Comparison of ENCODE assay signal across 26 mouse cellular contexts in the genomic region with DNA sequence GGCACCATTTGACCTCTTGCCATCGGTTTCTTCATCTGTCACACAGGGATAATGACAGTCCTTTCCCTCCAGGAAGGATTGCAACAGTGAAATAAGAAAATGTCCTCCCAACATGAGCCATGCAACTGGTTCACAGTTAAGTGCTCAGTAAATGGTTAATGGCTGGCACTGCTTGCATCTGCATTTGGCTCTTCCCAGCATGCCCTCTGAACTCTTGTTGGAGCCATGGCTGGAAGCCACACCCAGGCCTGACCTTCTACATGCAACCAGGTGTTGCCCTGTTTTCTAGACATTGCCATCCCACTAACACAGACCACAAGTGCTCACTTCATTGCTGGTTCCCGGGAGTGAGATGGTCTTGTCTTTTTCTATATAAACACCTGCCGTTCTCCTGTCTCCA. TPM values are rescaled to one million over a fixed set of nuclear protein-coding genes. Genes with fewer than 3 reads are reported as not detected.
"Had no signal": no experiment of that assay in that cellular context is flagged by ENCODE, and none has a peak within 500 bp of the region (broad histone marks: within the 10 kb centered on the region; RNA-seq: fewer than 3 reads in every experiment).

No protein-coding gene starts in this region.

- H3K9ac ChIP-seq: limb, embryonic 13.5 days; liver, embryonic 13.5 days; lung, embryonic 14.5 days; midbrain, embryonic 13.5 days; neural tube, embryonic 13.5 days; stomach, embryonic 15.5 days had no signal

- H3K4me2 ChIP-seq: limb, embryonic 13.5 days; liver, embryonic 13.5 days; lung, embryonic 14.5 days; midbrain, embryonic 13.5 days; neural tube, embryonic 13.5 days; stomach, embryonic 15.5 days had no signal

- H3K27ac ChIP-seq: layer of hippocampus, adult 2 months; limb, embryonic 10.5 days; limb, embryonic 13.5 days; liver, embryonic 13.5 days; midbrain, embryonic 10.5 days; midbrain, embryonic 13.5 days; neural tube, embryonic 13.5 days; stomach, embryonic 15.5 days had no signal

- ATAC-seq: intestine, postnatal 0 days; lung, postnatal 0 days; midbrain, embryonic 13.5 days; midbrain, embryonic 16.5 days had no signal

- DNase-seq: layer of hippocampus, adult 9-11 months; liver; liver, embryonic 13.5 days; lung, embryonic 14.5 days; retina, postnatal 1 day; right cerebral cortex, postnatal 25 days; spleen, adult 18-20 months; thymus, postnatal 25 days had no signal

- H3K4me1 ChIP-seq: midbrain, embryonic 13.5 days; neural tube, embryonic 13.5 days; stomach, embryonic 15.5 days had no signal

- H3K4me3 ChIP-seq: layer of hippocampus, adult 2 months; limb, embryonic 10.5 days; limb, embryonic 13.5 days; liver, embryonic 13.5 days; megakaryocyte, embryonic 14.5 days; midbrain, embryonic 10.5 days; midbrain, embryonic 13.5 days; myocyte; neural tube, embryonic 13.5 days; stomach, embryonic 15.5 days had no signal

- H3K27me3 ChIP-seq: stomach, embryonic 15.5 days had no signal

- H3K36me3 ChIP-seq: stomach, embryonic 15.5 days had no signal

- H3K9me3 ChIP-seq: limb, embryonic 10.5 days; limb, embryonic 13.5 days; liver, embryonic 13.5 days; megakaryocyte, embryonic 14.5 days; midbrain, embryonic 10.5 days; midbrain, embryonic 13.5 days; neural tube, embryonic 13.5 days; stomach, embryonic 15.5 days had no signal

RNA-seq across cellular contexts. Expression of a gene that starts 13.4 kb away (rescaled TPM):
- total RNA-seq: monocyte, adult 5-6 weeks; neutrophil, adult 5-6 weeks had no signal
- polyA plus RNA-seq: liver, embryonic 13.5 days; lung, embryonic 14.5 days had no signal

RNA-seq across cellular contexts. Expression of a gene that starts 13.7 kb away (rescaled TPM):
- total RNA-seq: monocyte, adult 5-6 weeks; neutrophil, adult 5-6 weeks had no signal
- polyA plus RNA-seq: liver, embryonic 16.5 days had no signal

RNA-seq across cellular contexts. Expression of a gene that starts 18.7 kb away (rescaled TPM):
- total RNA-seq: layer of hippocampus, adult 2 months; layer of hippocampus, postnatal 25 days; left cerebral cortex, adult 18-20 months; left cerebral cortex, postnatal 25 days; monocyte, adult 5-6 weeks; neutrophil, adult 5-6 weeks had no signal
- polyA plus RNA-seq: limb, embryonic 10.5 days; liver, embryonic 13.5 days; liver, embryonic 16.5 days; midbrain, embryonic 13.5 days; myocyte; neural tube, embryonic 13.5 days had no signal
